8 mouse cellular contexts compared by ENCODE assay signal in genomic region chr6:30694209-30694608, GRCm38 (mm10). TPM values are rescaled to one million over a fixed set of nuclear protein-coding genes. Genes with fewer than 3 reads are reported as not detected.
A peak's percentile ranks its signal among the peaks of the same experiment; 100 is the strongest.
DNase-seq lines count a peak whose midpoint lies in the region; ATAC-seq and TF ChIP-seq lines count a peak whose summit lies in the region.

No protein-coding gene starts in this region.

- H3K9me3 ChIP-seq in liver, embryonic 11.5 days (ENCODE audit: control insufficient read depth, low read length): no peaks in the 10 kb centered on the region
- H3K9me3 ChIP-seq in hindbrain, postnatal 0 days (ENCODE audit: low read length): no peaks in the 10 kb centered on the region
- H3K9me3 ChIP-seq in midbrain, embryonic 15.5 days: no peaks in the 10 kb centered on the region

- no peak overlapping the region for H3K9ac ChIP-seq in liver, embryonic 11.5 days (ENCODE audit: low read depth, low read length)
- H3K9ac ChIP-seq in hindbrain, postnatal 0 days (replicated peaks; ENCODE audit: low read length): peak overlapping the region; percentile 58; the same call in 1 of the 2 replicates
- peak overlapping the region; percentile 33; the same call in 1 of the 2 replicates for H3K9ac ChIP-seq in midbrain, embryonic 15.5 days

- peak overlapping the region; percentile 86; the same call in 1 of the 2 replicates for H3K27ac ChIP-seq in liver, embryonic 11.5 days (ENCODE audit: low read depth, low read length)
- peak overlapping the region; percentile 93 for H3K27ac ChIP-seq in hindbrain, postnatal 0 days
- peak overlapping the region; percentile 96 for H3K27ac ChIP-seq in midbrain, embryonic 15.5 days

- H3K36me3 ChIP-seq in liver, embryonic 11.5 days (ENCODE audit: control insufficient read depth, insufficient read depth, low read length): no peaks in the 10 kb centered on the region
- H3K36me3 ChIP-seq in hindbrain, postnatal 0 days (ENCODE audit: insufficient read depth, low read length): no peaks in the 10 kb centered on the region
- H3K36me3 ChIP-seq in midbrain, embryonic 15.5 days (replicated peaks): no peaks in the 10 kb centered on the region

- WGBS in liver, embryonic 11.5 days: 47% methylated on average over 6 of the region's 6 CpGs
- WGBS in hindbrain, postnatal 0 days: 17% methylated on average over 6 of the region's 6 CpGs
- 15% methylated on average over 6 of the region's 6 CpGs for WGBS in midbrain, embryonic 15.5 days

- no peaks in the 10 kb centered on the region for H3K27me3 ChIP-seq in liver, embryonic 11.5 days (replicated peaks; ENCODE audit: control insufficient read depth, insufficient read depth, low read length)
- no peaks in the 10 kb centered on the region for H3K27me3 ChIP-seq in hindbrain, postnatal 0 days (ENCODE audit: insufficient read depth, low read length)
- H3K27me3 ChIP-seq in midbrain, embryonic 15.5 days (replicated peaks): no peaks in the 10 kb centered on the region

- H3K4me3 ChIP-seq in liver, embryonic 11.5 days (ENCODE audit: low read depth, low read length): peak overlapping the region; percentile 61
- H3K4me3 ChIP-seq in hindbrain, postnatal 0 days (ENCODE audit: low read length): peak overlapping the region; percentile 57
- H3K4me3 ChIP-seq in midbrain, embryonic 15.5 days: peak overlapping the region; percentile 71

- H3K4me2 ChIP-seq in liver, embryonic 11.5 days: peak overlapping the region; percentile 73
- peak overlapping the region; percentile 70 for H3K4me2 ChIP-seq in hindbrain, postnatal 0 days (ENCODE audit: low read depth, low read length)
- peak overlapping the region; percentile 73 for H3K4me2 ChIP-seq in midbrain, embryonic 15.5 days

- no peak for TF ChIP-seq CTCF in hindbrain, postnatal 0 days (IDR thresholded peaks at IDR 0.05; ENCODE audit: low read depth)

- ATAC-seq in liver, embryonic 11.5 days (replicated peaks; ENCODE audit: low FRiP score): no peak
- 0 out of 2 replicates have a peak, but pooled peaks have one; percentile 9 for ATAC-seq in hindbrain, postnatal 0 days
- peak; percentile 55 for ATAC-seq in midbrain, embryonic 15.5 days (replicated peaks)

- H3K4me1 ChIP-seq in liver, embryonic 11.5 days (replicated peaks; ENCODE audit: control insufficient read depth, insufficient read depth, low read length): peaks cover 6% of the 10 kb centered on the region; the same call in 1 of the 2 replicates
- peaks cover 15% of the 10 kb centered on the region for H3K4me1 ChIP-seq in hindbrain, postnatal 0 days (ENCODE audit: insufficient read depth, low read length)
- peaks cover 19% of the 10 kb centered on the region for H3K4me1 ChIP-seq in midbrain, embryonic 15.5 days

- no peak for DNase-seq in liver, embryonic 11.5 days (ENCODE audit: low spot score)
- no peak for DNase-seq in liver
- peak; percentile 11 to 35 for DNase-seq in cerebellum, postnatal 25 days
- peak; percentile 85 for DNase-seq in hindbrain, postnatal 0 days (ENCODE audit: low spot score)
- DNase-seq in retina, embryonic 14.5 days (ENCODE audit: low spot score): no peak
- no peak for DNase-seq in right cerebral cortex, postnatal 36 days (ENCODE audit: low spot score in 2 of 2)
- no peak for DNase-seq in spleen, adult 12 weeks (ENCODE audit: low spot score)

RNA-seq across cellular contexts. Expression of gene Cep41, which starts 0.7 kb away (rescaled TPM):
- 12.0 and 14.3 TPM in 2 replicates for polyA plus RNA-seq in liver, embryonic 11.5 days (2014; fragmentation: Nextera tagmentation; extraction: Ambion mirVana)
- 6.1 and 9.8 TPM in 2 replicates for total RNA-seq in hindbrain, postnatal 0 days (2014; rRNA removed)
- polyA plus RNA-seq in hindbrain, postnatal 0 days (2015; fragmentation: Nextera tagmentation; extraction: Ambion mirVana): 8.2 TPM in 2 replicates
- 13.6 and 14.0 TPM in 2 replicates for polyA plus RNA-seq in midbrain, embryonic 15.5 days (2015; fragmentation: Nextera tagmentation; extraction: Ambion mirVana)

RNA-seq across cellular contexts. Expression of gene Mest, which starts 29.1 kb away (rescaled TPM):
- 800 and 828 TPM in 2 replicates for polyA plus RNA-seq in liver, embryonic 11.5 days (2014; fragmentation: Nextera tagmentation; extraction: Ambion mirVana)
- 237 and 326 TPM in 2 replicates for total RNA-seq in hindbrain, postnatal 0 days (2014; rRNA removed)
- 152 and 154 TPM in 2 replicates for polyA plus RNA-seq in hindbrain, postnatal 0 days (2015; fragmentation: Nextera tagmentation; extraction: Ambion mirVana)
- 344 and 374 TPM in 2 replicates for polyA plus RNA-seq in midbrain, embryonic 15.5 days (2015; fragmentation: Nextera tagmentation; extraction: Ambion mirVana)

RNA-seq across cellular contexts. Expression of gene Cpa1, which starts 55.2 kb away (rescaled TPM):
- polyA plus RNA-seq in liver, embryonic 11.5 days (2014; fragmentation: Nextera tagmentation; extraction: Ambion mirVana): 0.69 and 1.0 TPM in 2 replicates
- total RNA-seq in hindbrain, postnatal 0 days (2014; rRNA removed): 0.68 and 0.84 TPM in 2 replicates
- polyA plus RNA-seq in hindbrain, postnatal 0 days (2015; fragmentation: Nextera tagmentation; extraction: Ambion mirVana): 0.40 and 0.68 TPM in 2 replicates
- 0.63 and 0.89 TPM in 2 replicates for polyA plus RNA-seq in midbrain, embryonic 15.5 days (2015; fragmentation: Nextera tagmentation; extraction: Ambion mirVana)

Comparison
In these comparisons a context has a peak if more than half of its experiments do, and no peak if none do; other contexts are left out.
1. DNase-seq: peak in cerebellum, postnatal 25 days (2 of 2) and hindbrain, postnatal 0 days (single experiment); none in liver, embryonic 11.5 days (single experiment), liver (single experiment), retina, embryonic 14.5 days (single experiment), right cerebral cortex, postnatal 36 days (0 of 2) and spleen, adult 12 weeks (single experiment).
2. Peak in every context shown above with its lines, with median percentiles within 50 percentile points of each other: H3K27ac ChIP-seq, H3K4me2 ChIP-seq and H3K4me3 ChIP-seq.